Mouse (Mus musculus): ENCODE measurements around the gene Noxo1. TPM values are rescaled to one million over a fixed set of nuclear protein-coding genes. Genes with fewer than 3 reads are reported as not detected.
A peak's percentile ranks its signal among the peaks of the same experiment; 100 is the strongest.
"Not testable (repeated sequence)": the region's sequence is repeated elsewhere in the genome, so short reads cannot be mapped to it uniquely, and the experiment has no call there.

Noxo1 gene
- polyA plus RNA-seq, 2 experiments from 2014 or later = 1.2 to 1.4 TPM

GRCm38 (mm10) chr17:24721383-24721955 is 25.4 kb downstream of the Noxo1 start:
- ATAC-seq = not testable (repeated sequence)

- ATAC-seq = no peak
Observed at GRCm38 (mm10) chr17:24722220-24722924, 26.3 kb downstream of the Noxo1 start.

- ATAC-seq = no peak
Observed at GRCm38 (mm10) chr17:24723122-24723880, 27.3 kb downstream of the Noxo1 start.

- peak; percentile 11 for ATAC-seq
Observed at GRCm38 (mm10) chr17:24723881-24724180, 27.8 kb downstream of the Noxo1 start.

GRCm38 (mm10) chr17:24724184-24724583 is 28.1 kb downstream of the Noxo1 start, which contains the start of gene Ndufb10:
Ndufb10 (minus strand) TSS chr17:24724478.
- peak; percentile 50 for ATAC-seq

GRCm38 (mm10) chr17:24725637-24726390 is 29.8 kb downstream of the Noxo1 start:
- no peak for ATAC-seq

GRCm38 (mm10) chr17:24727618-24728017 is 31.6 kb downstream of the Noxo1 start, which contains the start of gene Rpl3l:
Rpl3l (plus strand) TSS chr17:24727820.
- ATAC-seq = no peak

- ATAC-seq = no peak
Observed at GRCm38 (mm10) chr17:24728184-24728583, 32.1 kb downstream of the Noxo1 start.

- ATAC-seq = no peak
Observed at GRCm38 (mm10) chr17:24729067-24729466, 33.0 kb downstream of the Noxo1 start.

GRCm38 (mm10) chr17:24730787-24731186 is 34.8 kb downstream of the Noxo1 start:
- ATAC-seq = no peak

GRCm38 (mm10) chr17:24732233-24732935 is 36.4 kb downstream of the Noxo1 start:
- ATAC-seq = no peak

- ATAC-seq = no peak
Observed at GRCm38 (mm10) chr17:24733434-24734050, 37.5 kb downstream of the Noxo1 start.

- no peak for ATAC-seq
Observed at GRCm38 (mm10) chr17:24734513-24734912, 38.5 kb downstream of the Noxo1 start.

GRCm38 (mm10) chr17:24735446-24735845 is 39.4 kb downstream of the Noxo1 start:
- ATAC-seq = no peak

- ATAC-seq = peak; percentile 99
Observed at GRCm38 (mm10) chr17:24736330-24737051, 40.5 kb downstream of the Noxo1 start, which contains the start of gene Msrb1. Msrb1 (plus strand) TSS chr17:24736642.

GRCm38 (mm10) chr17:24737135-24737810 is 41.2 kb downstream of the Noxo1 start:
- ATAC-seq = no peak

- ATAC-seq = no peak
Observed at GRCm38 (mm10) chr17:24738238-24738637, 42.2 kb downstream of the Noxo1 start.

- no peak for ATAC-seq
Observed at GRCm38 (mm10) chr17:24739926-24740325, 43.9 kb downstream of the Noxo1 start.

- no peak for ATAC-seq
Observed at GRCm38 (mm10) chr17:24742307-24742706, 46.3 kb downstream of the Noxo1 start.

- ATAC-seq = no peak
Observed at GRCm38 (mm10) chr17:24743896-24744295, 47.9 kb downstream of the Noxo1 start.

All from CD4-positive, CD25-positive, alpha-beta regulatory T cell, adult 4 months (primary cell).